Mouse (Mus musculus): ENCODE results near the gene Purb.

GRCm38 (mm10) chr11:6504689-6505088 lies 29.0 kb upstream of the Purb start:
- TF ChIP-seq CTCF (IDR thresholded peaks at IDR 0.05; ENCODE audit: extremely low read depth, insufficient read depth, low read length) (no peak), POLR2A (IDR thresholded peaks at IDR 0.05; ENCODE audit: extremely low read depth, insufficient read depth, low read length) (no peak)
